Mouse (Mus musculus) gonadal fat pad, adult 2 months (tissue): ENCODE measurements around the gene Lysmd4. TPM values are rescaled to one million over a fixed set of nuclear protein-coding genes. Genes with fewer than 3 reads are reported as not detected.

Experiments used
- DNase-seq: peaks from one replicate; pipeline ENCODE4 v3.0.0-alpha.2; 2012; ENCODE audit warnings: low read depth
- polyA plus RNA-seq: library from polyadenylated mRNA; depleted of rRNA; stranded (reverse); fragments of >200 nt; gene quantifications from 2 replicates; pipeline ENCODE4 v1.2.3, GENCODE M21; 2012; rRNA removed

Gene Lysmd4
- polyA plus RNA-seq = 11.3 and 12.6 TPM in 2 replicates

DNA sequence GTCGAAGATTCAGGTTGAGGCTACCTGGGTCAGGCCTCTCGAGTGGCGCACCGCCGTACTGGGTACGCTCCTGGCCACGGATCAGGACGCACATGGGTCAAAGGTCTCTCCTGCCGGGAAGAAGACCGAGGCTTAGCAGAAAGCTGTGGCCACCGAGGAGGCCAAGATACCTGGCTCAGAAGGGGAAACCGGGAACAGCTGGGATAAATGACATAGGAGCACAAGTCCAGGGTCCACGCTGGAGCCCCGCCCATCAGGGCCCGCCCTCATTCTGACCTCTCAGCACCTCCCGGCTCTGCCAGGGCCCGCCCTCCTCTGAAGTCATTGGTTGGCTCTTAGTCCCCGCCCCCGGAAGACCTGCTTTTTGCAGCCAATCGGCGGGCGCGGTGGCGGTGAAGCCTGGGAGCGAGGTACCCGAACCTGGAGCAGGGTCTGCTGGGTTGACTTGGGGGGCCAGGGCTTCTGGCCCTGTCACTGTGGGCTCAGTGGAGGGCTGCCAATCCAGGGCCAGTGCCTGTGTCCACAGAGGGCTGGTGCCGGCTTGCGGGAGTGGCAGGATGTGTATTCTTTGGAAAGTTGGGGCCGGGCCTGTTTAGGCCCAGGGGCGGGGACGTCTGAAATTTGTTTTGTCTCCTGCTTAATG, at the start of gene Lysmd4:
Gene Lysmd4 (plus strand): TSS at position 325 of the 643 bp plus-strand sequence.
- DNase-seq = peak; percentile 44

DNA sequence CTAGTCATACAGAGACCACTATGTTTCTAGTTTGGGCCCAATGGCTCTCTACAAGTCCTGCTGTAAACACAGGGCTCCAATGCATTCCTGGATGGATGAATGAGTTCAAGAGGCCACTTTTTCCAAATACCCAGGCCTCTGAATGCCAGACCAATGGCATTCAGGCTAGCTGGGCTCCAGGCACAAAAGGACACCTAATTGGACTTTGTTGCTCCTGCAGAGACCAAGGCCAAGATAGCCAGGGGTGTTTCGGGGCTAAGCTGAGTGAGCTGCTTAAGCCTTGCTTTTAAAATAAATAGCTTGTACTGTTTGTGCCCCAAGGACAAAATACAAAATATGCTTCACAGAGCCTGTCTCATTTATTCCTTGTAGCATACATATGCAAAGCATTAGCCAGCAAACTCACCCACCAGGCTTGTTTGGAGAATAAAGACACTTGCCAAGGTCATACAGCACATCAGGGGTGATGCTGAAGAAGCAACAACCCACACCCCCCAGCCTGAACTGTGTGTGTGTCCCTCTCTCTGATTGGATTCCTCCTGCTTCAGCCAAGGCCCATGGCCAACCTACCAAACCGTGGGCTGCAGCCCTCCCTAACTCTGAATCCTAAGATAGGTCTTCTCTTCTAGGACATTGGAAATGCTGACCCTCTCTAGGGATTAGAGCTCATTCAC, 48.7 kb upstream of the Lysmd4 start:
- no peak for DNase-seq

DNA sequence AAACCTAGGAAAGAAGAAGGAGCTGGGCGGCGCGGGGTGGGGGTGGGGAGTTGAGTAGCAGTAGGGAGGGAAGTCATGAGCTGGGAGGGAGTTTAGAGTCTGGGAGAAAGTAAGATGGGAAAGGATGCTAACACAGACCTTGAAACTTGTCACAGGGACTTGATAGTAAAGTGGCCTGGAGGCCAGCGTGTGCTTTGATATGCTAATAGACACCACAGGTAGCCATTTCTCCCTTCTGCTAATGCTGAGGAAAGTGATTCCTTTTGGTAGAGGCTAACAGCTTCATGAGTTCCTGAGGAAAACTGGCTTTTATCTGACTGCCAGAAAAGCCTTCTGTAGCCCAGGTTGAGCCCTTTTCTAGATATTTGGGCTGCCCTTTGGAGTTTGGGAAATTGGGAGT, 38.6 kb upstream of the Lysmd4 start:
- no peak for DNase-seq

DNA sequence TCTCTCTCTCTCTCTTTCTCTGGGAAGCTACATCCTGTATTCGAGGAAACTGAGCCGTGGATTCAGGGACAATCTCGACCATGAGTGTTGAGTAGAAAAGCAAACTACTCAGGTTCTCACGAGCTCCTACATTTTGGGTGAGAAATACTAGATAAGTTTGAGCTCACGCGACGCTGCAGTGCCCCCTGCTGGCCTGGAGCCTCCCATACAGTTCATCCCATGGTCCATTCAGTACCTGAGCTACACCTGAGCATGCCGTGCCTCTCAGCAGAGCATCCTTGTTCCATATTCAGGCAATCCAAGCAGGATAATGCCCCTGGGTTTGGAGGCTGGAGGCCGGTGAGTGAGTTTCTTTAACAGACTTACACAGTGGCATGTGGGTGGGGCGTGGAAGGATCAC, 22.9 kb upstream of the Lysmd4 start:
- DNase-seq = no peak

DNA sequence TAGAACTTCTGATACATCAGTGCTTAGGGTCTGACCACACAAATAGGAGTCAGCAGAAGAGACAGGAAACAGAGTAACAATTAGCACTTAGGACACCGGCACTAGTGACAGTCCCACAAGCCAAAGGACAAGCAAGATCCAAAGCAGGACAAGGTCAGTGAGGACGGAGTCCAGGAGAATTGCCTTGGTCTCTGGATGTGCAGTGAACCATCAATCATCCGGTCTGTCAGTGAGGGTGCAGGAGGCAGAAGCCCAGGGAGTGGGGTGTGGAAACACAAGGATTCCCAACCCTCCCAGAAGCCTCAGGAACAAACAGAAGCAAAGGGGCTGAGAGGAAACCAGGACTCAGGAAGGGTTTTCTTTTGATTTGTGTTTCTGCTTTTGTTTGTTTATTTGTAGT, 18.7 kb upstream of the Lysmd4 start:
- DNase-seq = no peak

DNA sequence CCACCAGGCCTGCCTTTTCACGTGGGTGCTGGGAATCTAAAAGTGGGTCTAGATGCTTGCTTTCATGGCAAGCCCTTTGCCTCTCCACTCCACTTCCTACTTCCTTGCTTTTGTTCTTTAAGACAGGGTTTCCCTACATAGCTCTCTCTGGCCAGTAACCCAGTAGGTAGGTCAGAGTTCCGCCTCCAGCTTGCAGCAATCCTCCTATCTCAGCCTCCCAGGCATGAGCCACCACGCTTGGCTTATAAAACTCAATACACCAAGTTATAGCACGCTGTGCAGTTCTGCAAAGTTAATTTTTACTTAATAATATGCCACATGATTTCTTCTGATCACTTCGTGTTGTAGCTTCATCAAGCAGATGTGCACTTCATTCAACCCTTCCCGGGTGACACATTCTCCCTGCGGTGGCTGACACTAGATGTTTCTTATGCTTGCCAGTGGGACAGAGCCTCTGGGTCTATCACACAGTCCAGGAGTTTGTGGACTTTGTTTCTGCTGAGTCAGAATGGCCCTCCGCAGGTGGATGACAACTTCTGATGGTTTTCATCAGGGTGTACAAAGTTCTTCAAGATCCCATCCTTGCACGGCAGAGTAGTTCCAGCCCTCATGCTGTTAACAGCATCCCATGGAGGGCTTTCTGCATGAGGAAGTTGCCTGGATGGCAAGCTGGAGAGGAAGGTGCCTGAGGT, 16.5 kb upstream of the Lysmd4 start:
- no peak for DNase-seq

DNA sequence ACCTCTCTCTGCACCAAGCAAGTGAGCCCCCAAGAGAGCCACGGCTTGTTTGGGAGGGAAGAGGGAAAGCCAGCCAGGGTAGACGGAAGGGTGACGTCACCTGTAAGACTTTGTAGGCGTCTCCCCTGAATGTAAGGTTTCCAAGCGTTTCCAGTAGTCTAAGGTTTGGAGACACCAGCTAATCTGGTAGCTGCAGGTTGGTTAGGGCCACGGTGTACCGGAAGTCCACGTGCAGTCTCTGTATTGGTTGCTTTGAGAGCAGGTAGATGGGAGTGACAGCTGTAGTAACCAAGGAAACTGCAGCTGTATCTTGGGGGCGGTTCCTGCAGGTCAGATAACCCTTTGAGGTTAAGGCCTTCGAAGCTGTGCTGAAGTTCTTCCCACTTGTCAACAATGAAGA, 15.8 kb upstream of the Lysmd4 start:
- DNase-seq = no peak

DNA sequence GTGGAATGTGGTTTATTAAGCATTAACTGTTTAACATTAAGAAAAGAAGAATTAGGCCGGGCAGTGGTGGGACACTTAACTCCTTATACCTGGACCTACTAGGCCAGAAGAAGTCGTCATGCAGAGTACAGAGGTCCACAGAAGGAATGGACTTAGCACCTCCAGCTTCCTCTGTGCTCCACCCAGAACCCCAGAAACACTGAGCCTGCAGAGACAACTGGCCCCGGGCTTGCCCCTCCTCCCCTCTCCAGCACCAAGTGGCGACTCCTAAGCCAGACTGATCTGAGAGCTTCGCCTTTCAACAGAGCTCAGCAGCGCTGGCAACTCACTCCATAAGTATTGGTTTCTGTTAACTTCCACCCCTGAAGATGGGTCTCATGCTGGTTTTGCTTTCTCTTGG, 14.6 kb upstream of the Lysmd4 start:
- DNase-seq = no peak

DNA sequence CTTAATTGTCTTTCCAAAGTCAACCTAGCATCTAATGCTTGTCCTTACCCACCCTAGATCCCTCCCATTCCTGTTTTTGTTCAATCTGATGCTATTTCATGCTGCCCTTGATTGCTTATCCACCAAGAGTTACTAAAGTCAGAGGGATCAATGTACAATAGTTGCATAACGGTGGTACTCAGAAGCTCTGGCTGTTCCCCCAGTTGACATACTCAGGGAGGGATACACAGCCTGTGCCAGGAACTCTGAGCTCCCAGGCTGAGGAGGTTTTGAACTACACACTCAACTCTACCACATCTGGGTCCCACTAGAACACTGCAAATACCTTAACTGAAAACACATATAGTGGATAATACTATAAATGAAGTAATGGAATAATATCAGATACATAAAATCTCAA, 14.0 kb upstream of the Lysmd4 start:
- no peak for DNase-seq

DNA sequence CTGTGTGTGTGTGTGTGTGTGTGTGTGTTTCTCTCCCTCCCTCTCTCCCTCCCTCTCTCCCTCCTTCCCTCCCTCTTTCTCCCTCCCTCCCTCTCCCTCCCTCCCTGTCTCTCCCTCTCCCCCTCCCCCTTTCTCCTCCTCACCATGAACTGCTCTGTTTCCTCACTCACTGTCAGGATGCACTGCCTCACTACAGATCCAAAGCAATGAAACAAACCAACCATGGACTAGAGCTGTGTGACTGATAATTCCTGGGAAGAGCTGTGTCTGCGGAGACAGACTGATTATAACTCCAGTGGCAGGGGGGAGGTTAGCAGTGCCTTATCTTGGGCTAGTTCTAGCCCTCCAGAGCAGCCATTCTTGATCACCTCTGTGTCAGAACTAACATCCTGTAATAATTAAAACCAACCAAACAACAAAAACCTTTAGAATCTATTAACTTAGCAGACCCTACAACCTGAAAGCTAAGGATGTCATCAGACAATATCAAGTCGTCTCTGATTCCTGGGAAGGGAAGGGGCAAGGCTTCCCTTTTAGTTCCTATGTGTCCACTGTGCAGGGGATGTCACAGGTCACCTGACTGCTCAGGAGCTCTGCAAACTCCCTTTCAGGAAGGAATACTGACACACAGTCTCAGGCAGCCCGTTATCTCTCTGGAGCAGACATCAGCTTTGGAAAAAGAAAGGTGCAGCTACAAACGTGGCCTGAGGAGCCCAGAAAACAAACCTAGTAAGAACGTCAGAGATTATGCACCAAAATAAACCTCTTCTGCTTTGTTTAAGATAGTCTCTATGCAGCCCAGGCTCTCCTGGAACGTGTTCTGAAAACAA, 12.1 kb upstream of the Lysmd4 start:
- DNase-seq = no peak

DNA sequence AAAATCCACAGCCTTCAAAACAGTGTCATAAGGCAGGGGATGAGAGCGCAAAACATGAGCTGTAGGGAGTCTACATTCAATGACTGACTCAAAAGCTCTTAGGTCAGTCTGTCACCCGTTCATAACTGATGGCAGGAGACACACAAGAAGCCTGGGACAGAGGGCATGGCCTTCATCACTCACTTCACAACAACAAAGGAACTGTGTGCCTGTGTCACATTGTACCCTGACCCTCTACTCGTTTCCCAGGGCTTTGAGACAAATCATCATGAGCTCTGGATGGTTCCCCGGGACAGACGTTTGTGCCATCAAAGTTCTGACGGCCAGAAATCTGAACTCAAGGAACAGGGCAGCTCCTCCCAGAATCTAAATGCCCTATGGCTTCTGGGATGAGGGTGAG, 11.0 kb upstream of the Lysmd4 start:
- no peak for DNase-seq

DNA sequence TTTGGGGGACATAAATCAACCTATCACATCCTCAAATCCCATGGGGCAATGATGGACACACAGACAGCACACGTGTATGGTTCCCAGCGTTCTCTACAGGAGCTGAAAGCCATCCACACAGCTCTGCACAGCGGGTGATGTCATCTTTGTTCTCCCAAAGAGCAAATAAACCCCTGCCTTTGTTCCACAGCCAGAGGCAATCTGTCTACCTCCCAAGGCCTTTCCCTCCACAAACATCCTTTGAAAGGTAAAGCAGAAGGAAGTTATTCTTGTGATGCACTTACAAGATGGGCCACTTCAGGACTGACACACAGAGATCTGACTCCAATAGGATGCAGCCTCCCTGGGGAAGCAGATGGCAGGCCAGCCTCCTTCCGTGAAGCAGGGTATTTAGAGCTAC, 10.4 kb upstream of the Lysmd4 start:
- DNase-seq = no peak

DNA sequence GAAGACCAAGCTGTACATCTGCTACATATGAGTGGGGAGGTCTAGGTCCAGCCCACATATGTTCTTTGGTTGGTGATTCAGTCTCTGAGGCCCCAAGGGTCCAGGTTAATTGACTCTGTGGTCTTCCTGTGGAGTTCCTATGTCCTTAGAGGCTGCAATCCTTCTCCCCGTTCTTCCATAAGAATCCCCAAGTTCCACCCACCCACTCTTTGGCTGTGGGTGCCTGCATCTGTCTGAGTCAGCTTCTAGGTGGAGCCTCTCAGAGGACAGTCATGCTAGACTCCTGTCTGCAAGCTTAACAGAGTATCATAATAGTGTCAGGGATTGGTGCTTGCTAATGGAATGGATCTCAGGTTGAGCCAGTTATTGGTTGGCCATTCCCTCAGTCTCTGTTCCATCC, 8.8 kb upstream of the Lysmd4 start:
- DNase-seq = no peak

DNA sequence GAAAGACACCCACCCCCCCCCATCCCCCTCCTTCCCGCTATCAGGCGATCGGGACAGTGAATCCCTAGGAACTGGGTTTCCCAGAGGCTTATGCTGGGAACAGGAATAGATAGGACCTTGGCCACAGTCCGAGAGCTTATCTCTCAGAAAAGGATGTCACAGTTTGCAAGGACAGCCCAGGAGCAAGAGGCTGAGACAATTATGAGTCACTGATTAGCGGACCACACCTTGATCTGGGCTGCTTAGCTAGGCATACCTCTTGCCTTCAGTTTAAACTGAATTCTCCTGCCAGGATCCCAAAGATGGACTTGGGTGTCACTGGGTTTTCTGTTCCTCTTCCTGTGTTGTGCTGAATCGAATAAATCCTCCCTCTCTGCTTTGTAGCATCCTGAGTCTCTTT, 6.0 kb upstream of the Lysmd4 start:
- DNase-seq = no peak

DNA sequence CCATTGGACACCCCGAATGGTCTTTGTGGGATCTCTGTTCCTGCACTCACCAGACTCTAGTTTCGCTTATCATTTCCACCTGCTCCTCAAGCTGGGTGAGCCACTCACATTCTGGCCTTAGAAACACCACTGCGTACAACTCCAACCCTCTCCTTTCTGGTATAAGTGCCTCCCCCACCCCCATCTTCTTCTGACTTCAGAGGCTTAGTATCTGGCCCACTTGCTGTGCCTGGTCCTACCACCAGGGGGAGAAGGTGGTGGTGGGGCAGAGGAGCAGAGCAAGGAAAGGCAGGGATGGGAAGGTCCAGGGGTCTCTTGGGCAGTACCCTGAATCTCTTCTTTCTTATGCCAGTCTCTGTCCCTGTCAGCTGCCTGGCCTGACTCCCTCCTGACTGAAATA, 5.3 kb upstream of the Lysmd4 start:
- no peak for DNase-seq

DNA sequence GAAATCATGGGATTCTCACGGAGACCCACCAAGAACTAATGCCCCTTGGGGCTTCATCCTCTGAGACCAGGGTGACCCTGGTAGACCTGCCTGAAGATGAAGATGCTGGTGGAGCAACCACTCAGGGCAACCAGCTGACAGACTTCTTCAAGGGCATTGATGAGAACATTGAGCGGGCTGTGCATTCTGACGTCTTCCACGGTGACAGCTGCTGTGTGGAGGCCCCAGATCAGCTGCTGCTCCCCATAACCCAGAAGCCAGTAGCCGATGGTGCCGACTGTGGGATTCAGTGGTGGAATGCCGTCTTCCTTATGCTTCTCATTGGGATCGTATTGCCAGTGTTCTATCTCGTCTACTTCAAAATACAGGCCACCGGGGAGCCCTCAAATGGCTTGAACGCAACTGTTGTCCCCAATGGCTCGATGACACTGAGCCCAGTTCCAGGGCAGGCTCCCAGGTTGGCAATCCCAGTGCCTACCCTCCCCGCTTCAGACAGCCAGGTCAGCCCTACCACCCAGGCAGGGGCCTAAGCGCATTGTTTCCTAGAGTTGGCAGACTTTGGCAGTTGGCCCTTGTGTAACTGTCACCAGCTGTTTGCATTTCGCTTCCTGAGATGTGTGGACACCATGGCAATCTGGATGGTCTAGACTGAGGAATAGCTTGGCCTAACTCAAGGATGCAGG, 3.7 kb downstream of the Lysmd4 start:
- no peak for DNase-seq

DNA sequence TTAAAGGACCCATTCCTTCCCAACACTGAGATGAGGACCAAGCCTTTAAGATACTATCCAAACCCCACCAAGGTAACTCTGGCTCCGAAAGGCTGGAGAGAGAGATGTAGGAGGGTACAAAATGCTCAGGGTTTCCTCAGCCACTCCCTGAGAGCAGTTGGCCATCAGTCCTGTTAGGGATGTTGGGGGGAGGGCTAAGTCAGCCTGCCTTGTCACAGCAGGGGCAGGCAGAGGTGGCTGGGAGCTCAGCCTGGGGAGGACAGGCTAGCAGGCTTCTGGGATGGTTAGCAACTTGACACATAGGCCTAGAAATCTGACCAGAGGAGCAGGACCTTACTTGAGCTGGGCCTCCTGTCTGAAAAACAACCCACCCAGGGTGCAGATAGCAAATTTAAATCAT, 5.2 kb downstream of the Lysmd4 start:
- no peak for DNase-seq

DNA sequence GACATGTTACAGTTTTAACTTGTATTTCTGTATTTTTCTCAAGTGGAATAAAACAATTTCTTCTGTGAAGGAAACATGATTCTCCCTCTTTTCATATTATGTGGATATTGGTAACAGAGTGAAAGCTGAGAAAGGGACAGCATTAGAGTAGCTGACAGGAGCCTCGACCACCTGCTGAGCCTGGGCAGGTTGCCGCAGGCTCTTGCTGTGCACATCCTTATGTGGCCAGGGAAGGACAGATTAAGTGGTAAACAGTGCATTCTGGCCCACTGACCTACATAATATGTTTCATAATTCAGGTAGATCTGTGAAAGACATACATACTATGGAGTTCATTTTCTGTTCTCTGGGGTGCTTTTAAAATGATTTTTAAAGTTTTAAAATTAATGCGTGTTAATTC, 6.0 kb downstream of the Lysmd4 start:
- no peak for DNase-seq

DNA sequence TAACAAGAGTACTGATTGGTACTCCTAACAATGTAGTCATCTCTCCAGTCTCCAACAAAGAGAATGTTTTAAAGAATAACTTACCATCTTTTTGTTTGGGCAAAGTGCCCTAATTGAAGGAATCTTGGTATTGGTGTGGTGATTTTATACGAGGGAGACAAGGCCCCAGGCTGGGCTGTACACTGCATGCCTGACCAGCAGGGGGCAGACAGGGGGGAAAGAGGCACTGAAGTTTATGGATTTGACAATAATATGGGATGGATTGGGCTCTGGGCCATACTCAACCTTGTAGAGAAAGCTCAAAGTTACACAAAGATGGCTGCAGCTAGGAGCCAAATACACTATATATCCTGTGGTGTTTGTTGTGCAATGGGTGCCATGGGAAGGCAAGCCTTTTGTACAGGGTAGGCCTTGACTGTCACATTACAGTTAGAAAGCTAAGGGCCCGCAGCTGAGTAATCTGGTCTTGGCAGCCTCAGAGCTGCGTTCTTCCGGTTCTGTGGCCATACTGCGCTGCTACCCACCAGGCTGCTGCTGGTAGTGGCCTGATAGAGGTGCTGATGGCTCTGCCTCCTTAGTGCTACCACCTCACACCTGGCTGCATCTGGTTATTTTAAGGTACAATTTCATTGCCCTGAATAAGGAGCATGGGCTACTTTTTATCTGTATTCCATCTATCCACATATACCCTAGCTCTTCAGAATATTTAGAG, 6.7 kb downstream of the Lysmd4 start:
- no peak for DNase-seq

DNA sequence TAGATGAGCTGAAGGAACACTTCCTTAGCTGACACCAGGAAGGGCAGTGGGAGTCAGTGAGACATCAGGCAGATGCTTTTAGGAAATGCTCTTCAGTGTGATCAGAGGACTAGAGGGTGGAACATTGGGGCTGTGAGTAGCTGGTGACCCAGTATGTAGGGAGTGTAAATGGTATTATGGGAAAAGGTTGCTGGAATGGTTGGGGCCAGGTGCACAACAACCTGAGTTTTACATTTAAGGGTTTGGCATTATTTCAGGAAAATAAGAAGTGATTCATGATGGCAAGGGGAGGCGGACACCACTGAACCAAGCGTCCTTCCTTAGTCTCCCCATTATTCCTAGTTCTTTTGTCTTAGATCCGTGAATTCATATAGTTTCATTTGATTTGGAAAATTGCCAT, 7.4 kb downstream of the Lysmd4 start:
- no peak for DNase-seq

DNA sequence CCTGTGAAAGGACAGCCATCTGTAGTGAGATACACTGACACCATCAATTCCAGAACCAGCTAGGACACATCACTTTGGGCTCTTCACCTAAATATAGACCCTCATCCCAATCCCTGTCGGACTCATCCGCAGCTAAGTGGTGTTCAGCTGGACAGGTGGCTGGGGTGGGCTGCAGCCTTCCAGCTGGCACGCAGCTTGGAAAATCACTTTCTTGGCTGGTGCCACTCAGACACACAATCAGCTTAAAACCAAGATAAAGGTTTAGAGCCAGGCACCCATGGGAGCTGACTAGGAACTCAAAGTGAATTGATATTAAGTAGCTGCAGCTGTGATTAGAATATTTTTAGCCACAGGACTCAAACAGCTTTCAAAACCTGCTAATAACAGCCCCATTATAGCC, 7.9 kb downstream of the Lysmd4 start:
- no peak for DNase-seq
